Mouse (Mus musculus): ENCODE data around the gene Arhgap33. TPM values are rescaled to one million over a fixed set of nuclear protein-coding genes. Genes with fewer than 3 reads are reported as not detected.
"Not testable (repeated sequence)": the region's sequence is repeated elsewhere in the genome, so short reads cannot be mapped to it uniquely, and the experiment has no call there.

Arhgap33 gene
- polyA plus RNA-seq, 1 experiment from 2014 or later = 4.0 TPM

DNA sequence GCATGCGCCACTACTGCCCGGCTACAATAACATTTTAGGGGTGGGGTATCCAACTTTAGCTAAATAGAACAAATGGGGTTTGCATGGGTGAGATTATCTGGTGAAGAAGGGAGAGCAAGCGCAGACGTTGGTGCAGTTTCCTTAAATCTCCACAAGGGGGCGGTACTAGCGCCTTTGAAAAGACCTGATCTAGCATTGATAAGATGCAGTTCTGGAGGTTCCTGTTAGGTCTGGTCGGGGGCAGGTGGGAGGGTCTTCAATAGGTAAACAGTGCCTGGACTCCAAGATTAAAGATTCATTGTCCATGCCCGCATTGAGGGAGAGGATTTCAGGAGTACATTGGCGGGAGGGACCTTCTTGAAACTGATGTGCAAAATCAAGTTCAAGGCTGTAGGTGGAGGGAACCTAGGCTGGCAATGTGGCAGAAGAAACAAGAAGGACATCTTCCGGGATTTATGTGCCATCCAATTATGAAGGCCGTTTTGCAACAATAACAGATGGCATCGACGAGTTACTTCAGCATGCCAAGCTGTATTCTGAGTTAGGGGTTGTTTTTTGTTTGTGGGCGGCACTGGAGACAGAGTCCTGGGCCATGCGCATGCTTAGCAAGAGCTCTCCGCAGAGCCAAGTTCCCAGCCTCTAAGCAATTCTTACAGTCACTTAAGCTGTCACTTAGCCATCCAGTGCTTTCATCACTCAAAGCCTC, 44.5 kb downstream of the Arhgap33 start:
- no peak overlapping the region for H3K27ac ChIP-seq
- H3K9me3 ChIP-seq (replicated peaks) = no peaks in the 10 kb centered on the region
- H3K4me1 ChIP-seq = no peaks in the 10 kb centered on the region
- no peak overlapping the region for H3K4me2 ChIP-seq
- no peaks in the 10 kb centered on the region for H3K36me3 ChIP-seq
- no peak overlapping the region for H3K4me3 ChIP-seq
- no peak overlapping the region for H3K9ac ChIP-seq
- no peak for ATAC-seq
- WGBS (ENCODE audit: insufficient replicate concordance) = 26% methylated on average over 16 of the region's 16 CpGs
- peaks cover 13% of the 10 kb centered on the region; the same call in 1 of the 2 replicates for H3K27me3 ChIP-seq (replicated peaks)

DNA sequence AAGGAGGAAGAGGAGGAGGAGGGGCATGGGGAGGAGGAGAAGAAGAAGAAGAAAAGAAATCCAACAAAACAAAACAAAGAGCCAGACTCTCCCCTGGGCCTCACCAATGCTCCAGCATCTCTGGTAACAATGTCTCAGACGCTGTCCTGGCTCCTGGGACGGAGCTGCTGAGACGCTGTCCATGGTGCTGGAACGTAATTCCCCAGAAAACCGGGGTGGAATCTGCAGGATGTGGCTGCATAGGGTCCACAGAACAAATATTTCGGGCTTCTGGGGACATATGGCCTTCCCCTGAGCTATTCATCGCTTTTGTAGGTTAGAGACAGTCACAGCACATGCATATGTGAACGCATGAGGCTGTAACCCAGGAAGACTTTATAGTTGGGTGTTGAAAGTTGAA, 50.6 kb downstream of the Arhgap33 start:
- Histone ChIP-seq H3K27ac (no peak overlapping the region), H3K9me3 (replicated peaks) (no peaks in the 10 kb centered on the region), H3K4me3 (no peak overlapping the region), H3K4me1 (no peaks in the 10 kb centered on the region), H3K27me3 (replicated peaks) (peaks cover 23% of the 10 kb centered on the region), H3K9ac (no peak overlapping the region), H3K4me2 (no peak overlapping the region), H3K36me3 (no peaks in the 10 kb centered on the region)
- WGBS (ENCODE audit: insufficient replicate concordance) = 14% methylated on average over 8 of the region's 8 CpGs
- ATAC-seq = no peak

DNA sequence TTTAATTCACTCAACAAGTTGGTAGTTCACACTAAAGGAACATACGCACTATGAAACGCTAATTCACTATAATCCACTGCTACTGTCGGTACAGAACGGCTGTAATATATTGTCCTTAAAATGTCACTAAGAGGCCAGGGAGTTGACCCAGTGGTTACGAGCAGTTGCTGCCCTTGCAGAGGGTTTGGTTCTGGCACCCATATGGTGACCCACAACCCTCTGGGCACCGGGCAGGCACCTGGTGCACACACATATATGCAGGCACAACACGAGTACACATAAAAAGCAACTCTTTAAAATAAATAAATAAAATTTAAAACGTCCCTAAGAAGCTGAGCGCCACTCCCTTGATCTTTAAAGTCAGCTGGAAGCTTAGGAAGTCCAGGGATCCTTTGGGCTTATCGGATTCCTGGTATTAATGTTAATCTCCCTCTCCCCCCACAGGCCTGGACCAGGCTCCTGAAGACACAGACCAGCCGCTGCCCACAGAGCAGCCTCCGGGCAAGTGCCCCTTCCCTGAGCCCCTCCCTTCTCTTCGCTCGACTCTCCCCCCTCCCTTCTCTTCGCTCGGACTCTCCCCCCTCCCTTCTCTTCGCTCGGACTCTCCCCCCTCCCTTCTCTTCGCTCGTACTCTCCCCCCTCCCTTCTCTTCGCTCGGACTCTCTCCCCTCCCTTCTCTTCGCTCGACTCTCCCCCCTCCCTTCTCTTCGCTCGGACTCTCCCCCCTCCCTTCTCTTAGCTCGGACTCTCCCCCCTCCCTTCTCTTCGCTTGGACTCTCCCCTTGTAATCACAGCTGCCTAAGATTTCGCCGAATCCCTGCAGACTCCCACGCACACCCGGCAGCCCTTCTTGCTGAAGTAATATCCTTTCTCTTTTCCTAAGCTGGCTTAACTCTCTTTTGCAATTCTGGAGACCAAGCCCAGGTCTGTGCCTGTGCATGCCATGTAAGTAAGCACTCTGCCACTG, 57.2 kb downstream of the Arhgap33 start:
- Histone ChIP-seq H3K27me3 (replicated peaks) (peaks cover 30% of the 10 kb centered on the region), H3K4me2 (peak overlapping the region; percentile 37), H3K4me1 (no peaks in the 10 kb centered on the region), H3K27ac (no peak overlapping the region), H3K9ac (no peak overlapping the region), H3K36me3 (no peaks in the 10 kb centered on the region), H3K4me3 (peak overlapping the region; percentile 17; the same call in 1 of the 2 replicates), H3K9me3 (replicated peaks) (no peaks in the 10 kb centered on the region)
- whole genome bisulfite sequencing (ENCODE audit: insufficient replicate concordance) = 14% methylated on average over 32 of the region's 32 CpGs
- ATAC-seq = no peak

DNA sequence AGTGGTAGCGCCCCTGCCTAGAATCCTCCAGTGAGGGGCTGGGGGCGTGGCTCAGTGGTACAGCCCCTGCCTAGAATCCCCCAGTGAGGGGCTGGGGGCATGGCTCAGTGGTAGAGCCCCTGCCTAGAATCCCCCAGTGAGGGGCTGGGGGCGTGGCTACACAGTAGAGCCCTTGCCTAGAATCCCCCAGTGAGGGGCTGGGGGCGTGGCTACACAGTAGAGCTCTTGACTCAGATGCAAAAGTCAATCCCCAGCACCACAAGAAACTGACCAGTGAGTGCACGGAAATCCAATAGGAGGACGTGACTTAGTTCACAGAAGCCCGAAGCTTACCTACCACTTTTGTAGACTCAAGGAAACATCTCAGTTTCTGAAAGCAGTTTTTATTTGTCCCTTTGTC, 58.7 kb downstream of the Arhgap33 start:
- H3K4me2 ChIP-seq; H3K27ac ChIP-seq; H3K9me3 ChIP-seq (replicated peaks); H3K9ac ChIP-seq; H3K4me3 ChIP-seq; ATAC-seq; H3K4me1 ChIP-seq; H3K36me3 ChIP-seq: not testable (repeated sequence)
- H3K27me3 ChIP-seq (replicated peaks) = peaks cover 25% of the 10 kb centered on the region
- WGBS (ENCODE audit: insufficient replicate concordance) = 72% methylated on average over 7 of the region's 7 CpGs

DNA sequence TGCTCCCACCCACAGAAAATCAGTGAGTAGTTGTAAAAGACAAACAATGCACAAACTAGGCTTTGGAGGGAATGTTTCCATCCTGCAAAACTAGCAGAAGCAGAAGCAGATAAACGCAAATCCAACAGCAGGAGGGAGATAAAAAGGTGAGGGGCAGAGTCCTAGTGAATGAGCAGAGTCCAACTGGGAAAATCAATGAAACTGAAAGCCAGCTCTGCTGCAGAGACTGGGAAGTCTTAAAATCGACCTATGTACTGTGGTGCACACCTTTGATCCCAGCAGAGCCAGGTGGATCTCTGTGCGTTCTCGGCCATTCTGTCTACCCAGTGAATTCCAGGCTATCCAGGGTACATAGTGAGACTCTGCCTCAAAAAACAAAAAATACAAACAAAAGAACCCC, 59.9 kb downstream of the Arhgap33 start:
- H3K4me3 ChIP-seq = no peak overlapping the region
- H3K27me3 ChIP-seq (replicated peaks) = peaks cover 18% of the 10 kb centered on the region
- peak; percentile 62; the same call in 1 of the 2 replicates for ATAC-seq
- H3K4me1 ChIP-seq = no peaks in the 10 kb centered on the region
- no peak overlapping the region for H3K9ac ChIP-seq
- no peaks in the 10 kb centered on the region for H3K36me3 ChIP-seq
- no peak overlapping the region for H3K4me2 ChIP-seq
- no peak overlapping the region for H3K27ac ChIP-seq
- 53% methylated on average over 4 of the region's 4 CpGs for WGBS (ENCODE audit: insufficient replicate concordance)
- 0 out of 2 replicates have a peak, but pooled peaks cover 3% of the 10 kb centered on the region for H3K9me3 ChIP-seq (replicated peaks)

DNA sequence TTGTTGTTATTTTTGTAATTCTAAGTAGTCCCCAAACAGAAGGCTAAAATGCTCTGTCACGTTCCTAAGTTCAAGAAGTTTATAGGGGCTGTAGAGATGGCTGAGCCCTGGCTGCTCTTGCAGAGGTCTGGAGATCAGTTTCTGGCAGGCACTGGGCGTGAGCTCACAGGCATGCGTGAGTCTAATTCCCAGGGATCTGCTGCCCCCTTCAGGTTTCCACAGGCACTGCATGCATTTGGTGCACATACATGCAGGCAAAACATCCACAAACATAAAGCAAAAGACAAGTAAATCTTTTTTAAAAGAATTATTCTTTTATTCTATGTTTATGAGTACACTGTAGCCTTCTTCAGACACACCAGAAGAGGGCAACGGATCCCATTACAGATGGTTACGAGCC, 62.4 kb downstream of the Arhgap33 start:
- Histone ChIP-seq H3K4me2 (no peak overlapping the region), H3K9me3 (replicated peaks) (0 out of 2 replicates have a peak, but pooled peaks cover 3% of the 10 kb centered on the region), H3K9ac (no peak overlapping the region), H3K27ac (no peak overlapping the region), H3K4me1 (no peaks in the 10 kb centered on the region), H3K4me3 (no peak overlapping the region), H3K36me3 (no peaks in the 10 kb centered on the region), H3K27me3 (replicated peaks) (peaks cover 13% of the 10 kb centered on the region)
- no peak for ATAC-seq
- 40% methylated on average over 5 of the region's 5 CpGs for WGBS (ENCODE audit: insufficient replicate concordance)

Small RNAs within 50 kb of the gene (microRNA-seq; reads per million reads assigned to microRNA genes)
- gene Gm38670 = 4.2 reads per million, percentile 6 among the genes with 10 or more reads in this experiment

Other genes with a start within 250 kb of the Arhgap33 start
- gene Clip3, start 243.3 kb downstream of the Arhgap33 start, polyA plus RNA-seq (2016; fragmentation: Nextera tagmentation; extraction: Ambion mirVana) = 3.2 and 4.8 TPM in 2 replicates
- 24.2 and 24.5 TPM in 2 replicates for gene Alkbh6, start 226.3 kb downstream of the Arhgap33 start, polyA plus RNA-seq (2016; fragmentation: Nextera tagmentation; extraction: Ambion mirVana)
- gene Syne4, start 220.3 kb downstream of the Arhgap33 start, polyA plus RNA-seq (2016; fragmentation: Nextera tagmentation; extraction: Ambion mirVana) = 11.7 and 12.1 TPM in 2 replicates
- gene E130208F15Rik, start 213.3 kb downstream of the Arhgap33 start, polyA plus RNA-seq (2016; fragmentation: Nextera tagmentation; extraction: Ambion mirVana) = 2.3 and 2.9 TPM in 2 replicates
- gene Sdhaf1, start 211.2 kb downstream of the Arhgap33 start, polyA plus RNA-seq (2016; fragmentation: Nextera tagmentation; extraction: Ambion mirVana) = 8.1 and 8.2 TPM in 2 replicates
- gene Lrfn3, start 172.3 kb downstream of the Arhgap33 start, polyA plus RNA-seq (2016; fragmentation: Nextera tagmentation; extraction: Ambion mirVana) = 1.9 and 2.1 TPM in 2 replicates
- gene Tyrobp, start 121.3 kb downstream of the Arhgap33 start, polyA plus RNA-seq (2016; fragmentation: Nextera tagmentation; extraction: Ambion mirVana) = 51.1 and 52.7 TPM in 2 replicates
- 3.0 and 4.1 TPM in 2 replicates for gene Hcst, start 115.2 kb downstream of the Arhgap33 start, polyA plus RNA-seq (2016; fragmentation: Nextera tagmentation; extraction: Ambion mirVana)
- 1.5 and 2.1 TPM in 2 replicates for gene Nfkbid, start 113.3 kb downstream of the Arhgap33 start, polyA plus RNA-seq (2016; fragmentation: Nextera tagmentation; extraction: Ambion mirVana)
- 7.5 and 8.2 TPM in 2 replicates for gene Aplp1, start 89.5 kb downstream of the Arhgap33 start, polyA plus RNA-seq (2016; fragmentation: Nextera tagmentation; extraction: Ambion mirVana)
- 0.05 and 0.17 TPM in 2 replicates for gene Kirrel2, start 77.4 kb downstream of the Arhgap33 start, polyA plus RNA-seq (2016; fragmentation: Nextera tagmentation; extraction: Ambion mirVana)
- gene Nphs1, start 76.7 kb downstream of the Arhgap33 start, polyA plus RNA-seq (2016; fragmentation: Nextera tagmentation; extraction: Ambion mirVana) = 0.14 and 0.18 TPM in 2 replicates
- 21.1 and 22.3 TPM in 2 replicates for gene Prodh2, start 41.4 kb downstream of the Arhgap33 start, polyA plus RNA-seq (2016; fragmentation: Nextera tagmentation; extraction: Ambion mirVana)
- 5.0 and 5.4 TPM in 2 replicates for gene Hspb6, start 17.1 kb upstream of the Arhgap33 start, polyA plus RNA-seq (2016; fragmentation: Nextera tagmentation; extraction: Ambion mirVana)
- 5.3 and 5.6 TPM in 2 replicates for gene Proser3, start 17.2 kb upstream of the Arhgap33 start, polyA plus RNA-seq (2016; fragmentation: Nextera tagmentation; extraction: Ambion mirVana)
- 30.3 and 31.4 TPM in 2 replicates for gene Lin37, start 24.8 kb upstream of the Arhgap33 start, polyA plus RNA-seq (2016; fragmentation: Nextera tagmentation; extraction: Ambion mirVana)
- gene U2af1l4, start 28.2 kb upstream of the Arhgap33 start, polyA plus RNA-seq (2016; fragmentation: Nextera tagmentation; extraction: Ambion mirVana) = 51.9 and 55.1 TPM in 2 replicates
- 5.8 and 6.7 TPM in 2 replicates for gene Gm49396, start 28.3 kb upstream of the Arhgap33 start, polyA plus RNA-seq (2016; fragmentation: Nextera tagmentation; extraction: Ambion mirVana)
- gene Psenen, start 28.6 kb upstream of the Arhgap33 start, polyA plus RNA-seq (2016; fragmentation: Nextera tagmentation; extraction: Ambion mirVana) = 83.3 and 87.9 TPM in 2 replicates
- 3.0 and 3.9 TPM in 2 replicates for gene Igflr1, start 30.4 kb upstream of the Arhgap33 start, polyA plus RNA-seq (2016; fragmentation: Nextera tagmentation; extraction: Ambion mirVana)
- gene Kmt2b, start 53.7 kb upstream of the Arhgap33 start, polyA plus RNA-seq (2016; fragmentation: Nextera tagmentation; extraction: Ambion mirVana) = 4.5 and 4.9 TPM in 2 replicates
- 0.17 and 0.20 TPM in 2 replicates for gene Zbtb32, start 63.8 kb upstream of the Arhgap33 start, polyA plus RNA-seq (2016; fragmentation: Nextera tagmentation; extraction: Ambion mirVana)
- 0.25 and 0.33 TPM in 2 replicates for gene Upk1a, start 77.8 kb upstream of the Arhgap33 start, polyA plus RNA-seq (2016; fragmentation: Nextera tagmentation; extraction: Ambion mirVana)
- 691 and 732 TPM in 2 replicates for gene Cox6b1, start 91.1 kb upstream of the Arhgap33 start, polyA plus RNA-seq (2016; fragmentation: Nextera tagmentation; extraction: Ambion mirVana)
- gene Etv2, start 100.8 kb upstream of the Arhgap33 start, polyA plus RNA-seq (2016; fragmentation: Nextera tagmentation; extraction: Ambion mirVana) = 0.12 and 0.19 TPM in 2 replicates
- 83.1 and 83.5 TPM in 2 replicates for gene Rbm42, start 115.3 kb upstream of the Arhgap33 start, polyA plus RNA-seq (2016; fragmentation: Nextera tagmentation; extraction: Ambion mirVana)
- gene Haus5, start 129.9 kb upstream of the Arhgap33 start, polyA plus RNA-seq (2016; fragmentation: Nextera tagmentation; extraction: Ambion mirVana) = 47.8 and 50.4 TPM in 2 replicates
- gene Pmis2, start 136.5 kb upstream of the Arhgap33 start, polyA plus RNA-seq (2016; fragmentation: Nextera tagmentation; extraction: Ambion mirVana) = not detected in 2 replicates
- gene 2200002J24Rik, start 163.9 kb upstream of the Arhgap33 start, polyA plus RNA-seq (2016; fragmentation: Nextera tagmentation; extraction: Ambion mirVana) = 0.65 and 1.0 TPM in 2 replicates
- 1.8 and 1.9 TPM in 2 replicates for gene Atp4a, start 177.1 kb upstream of the Arhgap33 start, polyA plus RNA-seq (2016; fragmentation: Nextera tagmentation; extraction: Ambion mirVana)
- 125 and 126 TPM in 2 replicates for gene Tmem147, start 194.5 kb upstream of the Arhgap33 start, polyA plus RNA-seq (2016; fragmentation: Nextera tagmentation; extraction: Ambion mirVana)
- gene Gapdhs, start 208.6 kb upstream of the Arhgap33 start, polyA plus RNA-seq (2016; fragmentation: Nextera tagmentation; extraction: Ambion mirVana) = not detected in 2 replicates
- gene Sbsn, start 216.4 kb upstream of the Arhgap33 start, polyA plus RNA-seq (2016; fragmentation: Nextera tagmentation; extraction: Ambion mirVana) = 0.19 and 0.41 TPM in 2 replicates
- gene Dmkn, start 228.7 kb upstream of the Arhgap33 start, polyA plus RNA-seq (2016; fragmentation: Nextera tagmentation; extraction: Ambion mirVana) = not detected in 2 replicates